Mouse (Mus musculus) olfactory bulb, adult 2 months (tissue): ENCODE data around the gene Rsf1.

ENCODE experiments used
- CTCF ChIP-seq: fragments of 200-500 bp; IDR thresholded peaks from 2 replicates; pipeline ENCODE4 v1.5.1; 2012; ENCODE audit warnings: low read depth, mild to moderate bottlenecking, low read length, moderate library complexity; ENCODE audit not compliant: insufficient read depth
- POLR2A ChIP-seq: fragments of 200-500 bp; IDR thresholded peaks from 2 replicates; pipeline ENCODE4 v1.6.1; 2012; ENCODE audit warnings: mild to moderate bottlenecking, low read depth, low read length, moderate library complexity; ENCODE audit not compliant: insufficient read depth

DNA sequence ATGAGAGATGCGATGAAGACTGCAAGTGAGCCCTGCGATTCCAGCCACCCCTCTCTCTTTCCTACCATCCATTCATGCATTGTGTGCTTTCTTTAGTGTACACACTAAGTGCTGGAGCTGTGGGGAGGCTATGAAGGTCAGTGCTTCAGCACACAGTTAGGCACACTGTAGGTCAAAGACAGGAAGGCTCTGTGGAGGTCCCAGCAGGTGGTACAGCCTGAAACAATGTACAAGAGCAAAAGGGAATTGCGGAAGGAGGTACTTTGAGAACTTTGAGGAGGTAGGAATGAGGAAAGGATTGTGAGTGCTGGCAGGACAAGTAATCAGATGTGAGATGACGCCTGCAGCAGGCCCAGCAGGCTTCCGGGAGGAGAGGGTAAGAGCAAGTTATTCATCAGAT lies 44.2 kb upstream of the Rsf1 start:
- no peak for TF ChIP-seq CTCF
- TF ChIP-seq POLR2A = no peak
